Mouse (Mus musculus) hindbrain, embryonic 11.5 days (tissue): ENCODE data around the gene Tmem207. TPM values are rescaled to one million over a fixed set of nuclear protein-coding genes. Genes with fewer than 3 reads are reported as not detected.

Experiments
- ATAC-seq: fragments of 200-750 bp; cut with Nextera tagmentation; 2 replicates; pipeline ENCODE4 v1.8.0; 2017; ENCODE audit warnings: mild to moderate bottlenecking, moderate TSS enrichment, moderate library complexity; ENCODE audit not compliant: low FRiP score
- DNase-seq: peaks from one replicate; pipeline ENCODE4 v3.0.0-alpha.2; 2015; ENCODE audit warnings: low spot score
- H3K27ac ChIP-seq: fragments of 300-500 bp; sonication (generic); 2 replicates; pipeline ENCODE4 v1.5.1; 2014; ENCODE audit warnings: mild to moderate bottlenecking, low read depth, low read length
- H3K27me3 ChIP-seq: fragments of 300-500 bp; sonication (generic); 2 replicates; pipeline ENCODE4 v1.6.1; 2014; ENCODE audit warnings: mild to moderate bottlenecking, low read length, moderate library complexity, mixed read lengths; ENCODE audit not compliant: control insufficient read depth, insufficient read depth
- H3K36me3 ChIP-seq: fragments of 300-500 bp; sonication (generic); 2 replicates; pipeline ENCODE4 v1.6.1; 2014; ENCODE audit warnings: mild to moderate bottlenecking, low read length, moderate library complexity, mixed read lengths; ENCODE audit not compliant: control insufficient read depth, insufficient read depth
- H3K4me1 ChIP-seq: fragments of 300-500 bp; sonication (generic); replicated peaks from 2 replicates; pipeline ENCODE4 v1.6.1; 2014; ENCODE audit warnings: low read length, mixed read lengths; ENCODE audit not compliant: control insufficient read depth, insufficient read depth
- H3K4me2 ChIP-seq: fragments of 300-500 bp; sonication (generic); replicated peaks from 2 replicates; pipeline ENCODE4 v1.6.1; 2014; ENCODE audit warnings: mild to moderate bottlenecking, low read depth, low read length
- H3K4me3 ChIP-seq: fragments of 300-500 bp; sonication (generic); 2 replicates; pipeline ENCODE4 v1.5.1; 2014; ENCODE audit warnings: low read depth, low read length
- H3K9ac ChIP-seq: fragments of 300-500 bp; sonication (generic); 2 replicates; pipeline ENCODE4 v1.6.1; 2014; ENCODE audit warnings: low read depth, low read length
- H3K9me3 ChIP-seq: fragments of 300-500 bp; sonication (generic); 2 replicates; pipeline ENCODE4 v1.6.1; 2016; ENCODE audit warnings: low read length; ENCODE audit not compliant: control insufficient read depth
- WGBS: fragments of 180-500 bp; shearing (Covaris S2); extraction: QIAGEN DNeasy Blood & Tissue Kit; methylation state at CpG from one replicate; pipeline ENCODE4 v1.1.7; 2014; 5-methylcytosine and 5-hydroxymethylcytosine counted together
- polyA plus RNA-seq: library from polyadenylated mRNA; unstranded; fragments of >200 nt; fragmentation: Nextera tagmentation; extraction: Ambion mirVana; gene quantifications from 2 replicates; pipeline ENCODE4 v1.2.1, GENCODE M21; 2014

Gene Tmem207
- polyA plus RNA-seq = 0.14 TPM in 1 of 2 replicates, not detected in the other

- H3K36me3 ChIP-seq = no peaks in the 10 kb centered on the region
- no peak within 1 kb of the TSS for H3K4me3 ChIP-seq
- ATAC-seq (no peak), DNase-seq (no peak)
- no peak within 1 kb of the TSS for H3K27ac ChIP-seq
- H3K27me3 ChIP-seq = no peaks in the 10 kb centered on the region
- no peak within 1 kb of the TSS for H3K9ac ChIP-seq
- no peaks in the 10 kb centered on the region for H3K4me1 ChIP-seq
- H3K4me2 ChIP-seq = no peak within 1 kb of the TSS
- 89% methylated on average over 4 of the region's 4 CpGs for WGBS
- no peaks in the 10 kb centered on the region for H3K9me3 ChIP-seq
These were observed at the start of gene Tmem207 for GRCm38 (mm10) chr16:26526669-26527068. Gene Tmem207, minus strand, starts transcription at chr16:26526769.

- H3K4me2 ChIP-seq = no peak overlapping the region
- no peaks in the 10 kb centered on the region for H3K36me3 ChIP-seq
- no peak overlapping the region for H3K9ac ChIP-seq
- H3K9me3 ChIP-seq = no peaks in the 10 kb centered on the region
- WGBS = 84% methylated on average over 5 of the region's 5 CpGs
- ATAC-seq (no peak), DNase-seq (no peak)
- H3K27me3 ChIP-seq = no peaks in the 10 kb centered on the region
- H3K4me3 ChIP-seq = no peak overlapping the region
- no peak overlapping the region for H3K27ac ChIP-seq
- no peaks in the 10 kb centered on the region for H3K4me1 ChIP-seq
These were observed 47.6 kb upstream of the Tmem207 start for GRCm38 (mm10) chr16:26574173-26574572.

- WGBS = 92% methylated on average over 2 of the region's 2 CpGs
- no peak for ATAC-seq
- no peak for DNase-seq
These were observed 45.3 kb upstream of the Tmem207 start for GRCm38 (mm10) chr16:26571836-26572235.

GRCm38 (mm10) chr16:26569387-26569978, 42.9 kb upstream of the Tmem207 start:
- DNase-seq (no peak), ATAC-seq (no peak)
- Histone ChIP-seq H3K4me2 (no peak overlapping the region), H3K9ac (no peak overlapping the region), H3K4me3 (no peak overlapping the region), H3K36me3 (no peaks in the 10 kb centered on the region), H3K9me3 (no peaks in the 10 kb centered on the region), H3K27me3 (no peaks in the 10 kb centered on the region), H3K4me1 (no peaks in the 10 kb centered on the region), H3K27ac (no peak overlapping the region)

More at GRCm38 (mm10) chr16:26571836-26572235, 45.3 kb upstream of the Tmem207 start:
- H3K27me3 ChIP-seq = no peaks in the 10 kb centered on the region
- H3K4me2 ChIP-seq = no peak overlapping the region
- H3K27ac ChIP-seq = no peak overlapping the region
- H3K4me1 ChIP-seq = no peaks in the 10 kb centered on the region
- H3K36me3 ChIP-seq = no peaks in the 10 kb centered on the region
- H3K4me3 ChIP-seq = no peak overlapping the region
- H3K9me3 ChIP-seq = no peaks in the 10 kb centered on the region
- no peak overlapping the region for H3K9ac ChIP-seq

GRCm38 (mm10) chr16:26562771-26563170, 36.2 kb upstream of the Tmem207 start:
- ATAC-seq (no peak), DNase-seq (no peak)
- Histone ChIP-seq H3K9ac (no peak overlapping the region), H3K4me1 (no peaks in the 10 kb centered on the region), H3K27me3 (no peaks in the 10 kb centered on the region), H3K9me3 (no peaks in the 10 kb centered on the region), H3K4me2 (no peak overlapping the region), H3K36me3 (no peaks in the 10 kb centered on the region), H3K27ac (no peak overlapping the region), H3K4me3 (no peak overlapping the region)
- 86% methylated on average over 2 of the region's 2 CpGs for WGBS

GRCm38 (mm10) chr16:26561743-26562142, 35.2 kb upstream of the Tmem207 start:
- ATAC-seq (no peak), DNase-seq (no peak)
- Histone ChIP-seq H3K27me3 (no peaks in the 10 kb centered on the region), H3K4me1 (no peaks in the 10 kb centered on the region), H3K9me3 (no peaks in the 10 kb centered on the region), H3K4me3 (no peak overlapping the region), H3K36me3 (no peaks in the 10 kb centered on the region), H3K27ac (no peak overlapping the region), H3K9ac (no peak overlapping the region), H3K4me2 (no peak overlapping the region)
- 20% methylated on average over 2 of the region's 2 CpGs for WGBS

GRCm38 (mm10) chr16:26558797-26559196, 32.2 kb upstream of the Tmem207 start:
- no peak overlapping the region for H3K4me2 ChIP-seq
- no peak overlapping the region for H3K27ac ChIP-seq
- H3K36me3 ChIP-seq = no peaks in the 10 kb centered on the region
- H3K9me3 ChIP-seq = no peaks in the 10 kb centered on the region
- H3K27me3 ChIP-seq = no peaks in the 10 kb centered on the region
- 79% methylated on average over 1 of the region's 1 CpGs for WGBS
- DNase-seq = no peak
- no peak overlapping the region for H3K9ac ChIP-seq
- H3K4me3 ChIP-seq = no peak overlapping the region
- H3K4me1 ChIP-seq = no peaks in the 10 kb centered on the region
- ATAC-seq = no peak

- no peak for ATAC-seq
- DNase-seq = no peak
- WGBS = 93% methylated on average over 3 of the region's 3 CpGs
These were observed 25.7 kb upstream of the Tmem207 start for GRCm38 (mm10) chr16:26552234-26552633.

GRCm38 (mm10) chr16:26549221-26549620, 22.7 kb upstream of the Tmem207 start:
- H3K27ac ChIP-seq = no peak overlapping the region
- H3K9ac ChIP-seq = no peak overlapping the region
- no peaks in the 10 kb centered on the region for H3K36me3 ChIP-seq
- H3K9me3 ChIP-seq = no peaks in the 10 kb centered on the region
- H3K4me2 ChIP-seq = no peak overlapping the region
- DNase-seq (no peak), ATAC-seq (no peak)
- 86% methylated on average over 2 of the region's 2 CpGs for WGBS
- no peaks in the 10 kb centered on the region for H3K27me3 ChIP-seq
- H3K4me1 ChIP-seq = no peaks in the 10 kb centered on the region
- H3K4me3 ChIP-seq = no peak overlapping the region

More at GRCm38 (mm10) chr16:26552234-26552633, 25.7 kb upstream of the Tmem207 start:
- H3K36me3 ChIP-seq = no peaks in the 10 kb centered on the region
- H3K9ac ChIP-seq = no peak overlapping the region
- H3K4me2 ChIP-seq = no peak overlapping the region
- no peak overlapping the region for H3K4me3 ChIP-seq
- H3K27ac ChIP-seq = no peak overlapping the region
- no peaks in the 10 kb centered on the region for H3K27me3 ChIP-seq
- H3K9me3 ChIP-seq = no peaks in the 10 kb centered on the region
- H3K4me1 ChIP-seq = no peaks in the 10 kb centered on the region
